Comparison of ENCODE assay signal across 10 mouse cellular contexts in the genomic region with DNA sequence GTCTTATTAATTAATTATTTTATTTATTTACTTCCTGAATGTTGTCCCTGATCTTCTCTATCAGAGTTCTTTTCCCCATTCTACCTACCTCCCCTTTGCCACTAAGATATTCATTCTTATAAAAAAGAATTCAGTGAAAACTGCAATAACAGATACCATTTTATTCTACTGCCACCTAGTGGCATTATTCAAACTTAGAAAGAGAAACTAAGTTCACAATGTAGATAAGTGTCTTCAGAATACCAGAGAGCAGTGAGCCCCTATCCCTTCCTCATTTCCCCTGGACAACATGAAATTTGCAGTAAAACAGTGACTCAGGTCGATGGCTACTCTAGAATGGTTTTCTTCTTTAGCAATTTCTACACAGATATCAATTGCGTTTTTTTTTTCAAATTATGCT.
A peak's percentile ranks its signal among the peaks of the same experiment; 100 is the strongest.
DNase-seq lines count a peak whose midpoint lies in the region; ATAC-seq and TF ChIP-seq lines count a peak whose summit lies in the region.
"Had no signal": no experiment of that assay in that cellular context is flagged by ENCODE, and none has a peak within 500 bp of the region (broad histone marks: within the 10 kb centered on the region; RNA-seq: fewer than 3 reads in every experiment).

No protein-coding gene starts in this region.

- no peaks in the 10 kb centered on the region for H3K9me3 ChIP-seq in heart, postnatal 0 days (replicated peaks; ENCODE audit: control insufficient read depth, low read length)
- no peaks in the 10 kb centered on the region for H3K9me3 ChIP-seq in kidney, embryonic 16.5 days (ENCODE audit: low read length)

- no peak overlapping the region for H3K4me3 ChIP-seq in heart, postnatal 0 days (ENCODE audit: low read depth, low read length)
- no peak overlapping the region for H3K4me3 ChIP-seq in kidney, embryonic 16.5 days (ENCODE audit: low read length)

- H3K36me3 ChIP-seq in heart, postnatal 0 days (replicated peaks; ENCODE audit: control insufficient read depth, insufficient read depth, low read length), result no peaks in the 10 kb centered on the region
- no peaks in the 10 kb centered on the region for H3K36me3 ChIP-seq in kidney, embryonic 16.5 days (ENCODE audit: insufficient read depth, low read length)

- H3K27ac ChIP-seq in heart, postnatal 0 days (ENCODE audit: low read depth), result no peak overlapping the region
- H3K27ac ChIP-seq in kidney, embryonic 16.5 days (ENCODE audit: low read length), result no peak overlapping the region

- no peak for ATAC-seq in heart, postnatal 0 days (ENCODE audit: insufficient read depth, low read depth)
- no peak for ATAC-seq in kidney, embryonic 16.5 days (ENCODE audit: low FRiP score, low TSS enrichment)

- 23% methylated on average over 2 of the region's 2 CpGs for WGBS in heart, postnatal 0 days
- WGBS in kidney, embryonic 16.5 days, result 27% methylated on average over 2 of the region's 2 CpGs

- TF ChIP-seq CTCF in heart, postnatal 0 days (IDR thresholded peaks at IDR 0.05; ENCODE audit: low read depth), result peak; percentile 43

- H3K27me3 ChIP-seq in heart, postnatal 0 days (ENCODE audit: control insufficient read depth, insufficient read depth, low read length), result no peaks in the 10 kb centered on the region
- H3K27me3 ChIP-seq in kidney, embryonic 16.5 days (ENCODE audit: insufficient read depth, low read length), result no peaks in the 10 kb centered on the region

- DNase-seq in heart, postnatal 0 days (ENCODE audit: low spot score), result peak; percentile 24
- no peak for DNase-seq in heart, postnatal 4 days
- DNase-seq in 3T3-L1 (ENCODE audit: low read depth, low spot score) (peak; percentile 76), ZHBTc4 (ENCODE audit: low read depth, low spot score) (peak; percentile 16)
- peak; percentile 32 for DNase-seq in forelimb bud, embryonic 11.5 days (ENCODE audit: low read depth, low spot score)
- DNase-seq in adrenal gland, postnatal 10 days, result no peak
- DNase-seq in heart, adult 8-10 months (ENCODE audit: low spot score), result no peak
- DNase-seq: lung, adult 2 months; thymus, postnatal 25 days had no signal

- H3K9ac ChIP-seq in heart, postnatal 0 days (replicated peaks; ENCODE audit: low read depth, low read length), result no peak overlapping the region
- no peak overlapping the region for H3K9ac ChIP-seq in kidney, embryonic 16.5 days (replicated peaks; ENCODE audit: low read length)

- TF ChIP-seq EP300 in heart, postnatal 0 days (IDR thresholded peaks at IDR 0.05; ENCODE audit: low read depth), result no peak

- H3K4me1 ChIP-seq in heart, postnatal 0 days (ENCODE audit: control insufficient read depth, insufficient read depth), result no peaks in the 10 kb centered on the region
- H3K4me1 ChIP-seq in kidney, embryonic 16.5 days (ENCODE audit: insufficient read depth, low read length), result no peaks in the 10 kb centered on the region

- no peak overlapping the region for H3K4me2 ChIP-seq in heart, postnatal 0 days (ENCODE audit: low read depth, low read length)
- no peak overlapping the region for H3K4me2 ChIP-seq in kidney, embryonic 16.5 days (replicated peaks; ENCODE audit: low read depth, low read length)

Comparison
In these comparisons a context has a peak if more than half of its experiments do, and no peak if none do; other contexts are left out.
1. DNase-seq: peak in heart, postnatal 0 days (single experiment), 3T3-L1 (single experiment), ZHBTc4 (single experiment) and forelimb bud, embryonic 11.5 days (single experiment); none in heart, postnatal 4 days (single experiment), adrenal gland, postnatal 10 days (single experiment) and heart, adult 8-10 months (single experiment).